Mouse (Mus musculus) intestine, postnatal 0 days (tissue): ENCODE data around the gene Prok2. TPM values are rescaled to one million over a fixed set of nuclear protein-coding genes. Genes with fewer than 3 reads are reported as not detected.

Experiments
- ATAC-seq: fragments of 200-750 bp; cut with Nextera tagmentation; 2 replicates; pipeline ENCODE4 v1.8.0; 2017; ENCODE audit warnings: mild to moderate bottlenecking, moderate TSS enrichment, moderate library complexity
- H3K27ac ChIP-seq: fragments of 300-500 bp; sonication (generic); 2 replicates; pipeline ENCODE4 v1.5.1; 2014; ENCODE audit warnings: mild to moderate bottlenecking, low read depth, low read length, moderate library complexity
- H3K27me3 ChIP-seq: fragments of 300-500 bp; sonication (generic); replicated peaks from 2 replicates; pipeline ENCODE4 v1.6.1; 2014; ENCODE audit warnings: low read length, mixed read lengths; ENCODE audit not compliant: control insufficient read depth, insufficient read depth
- H3K36me3 ChIP-seq: fragments of 300-500 bp; sonication (generic); 2 replicates; pipeline ENCODE4 v1.6.1; 2014; ENCODE audit warnings: mild to moderate bottlenecking, moderate library complexity; ENCODE audit not compliant: control insufficient read depth, insufficient read depth
- H3K4me1 ChIP-seq: fragments of 300-500 bp; sonication (generic); replicated peaks from 2 replicates; pipeline ENCODE4 v1.6.1; 2014; ENCODE audit warnings: antibody characterized with exemption, low read length, mixed read lengths; ENCODE audit not compliant: control insufficient read depth, insufficient read depth
- H3K4me2 ChIP-seq: fragments of 300-500 bp; sonication (generic); replicated peaks from 2 replicates; pipeline ENCODE4 v1.6.1; 2014; ENCODE audit warnings: low read depth, mild to moderate bottlenecking, moderate library complexity
- H3K4me3 ChIP-seq: fragments of 300-500 bp; sonication (generic); 2 replicates; pipeline ENCODE4 v1.5.1; 2014; ENCODE audit warnings: low read depth, low read length
- H3K9ac ChIP-seq: fragments of 300-500 bp; sonication (generic); 2 replicates; pipeline ENCODE4 v1.6.1; 2014; ENCODE audit warnings: mild to moderate bottlenecking, low read depth, low read length
- H3K9me3 ChIP-seq: fragments of 300-500 bp; sonication (generic); 2 replicates; pipeline ENCODE4 v1.6.1; 2016; ENCODE audit warnings: mixed run types; ENCODE audit not compliant: control insufficient read depth
- CTCF ChIP-seq: sonication (generic); IDR thresholded peaks from 2 replicates; pipeline ENCODE4 v1.5.1; 2016; ENCODE audit warnings: low read depth, mild to moderate bottlenecking, control low read depth, antibody characterized with exemption, moderate library complexity
- WGBS: fragments of 180-500 bp; shearing (Covaris S2); extraction: QIAGEN DNeasy Blood & Tissue Kit; methylation state at CpG from one replicate; pipeline ENCODE4 v1.1.7; 2014; 5-methylcytosine and 5-hydroxymethylcytosine counted together
- polyA plus RNA-seq: library from polyadenylated mRNA; unstranded; fragments of >200 nt; fragmentation: Nextera tagmentation; extraction: Ambion mirVana; gene quantifications from 2 replicates; pipeline ENCODE4 v1.2.1, GENCODE M21; 2015

The Prok2 gene
- polyA plus RNA-seq, 1 experiment from 2014 or later = not detected

GRCm38 (mm10) chr6:99751308-99751707, 25.1 kb upstream of the Prok2 start:
- Histone ChIP-seq H3K27me3 (no peaks in the 10 kb centered on the region), H3K36me3 (no peaks in the 10 kb centered on the region), H3K4me1 (no peaks in the 10 kb centered on the region), H3K9me3 (no peaks in the 10 kb centered on the region), H3K9ac (no peak overlapping the region), H3K27ac (no peak overlapping the region), H3K4me2 (no peak overlapping the region), H3K4me3 (no peak overlapping the region)
- WGBS = 70% methylated on average over 6 of the region's 6 CpGs
- ATAC-seq = no peak
- no peak for TF ChIP-seq CTCF

DNA sequence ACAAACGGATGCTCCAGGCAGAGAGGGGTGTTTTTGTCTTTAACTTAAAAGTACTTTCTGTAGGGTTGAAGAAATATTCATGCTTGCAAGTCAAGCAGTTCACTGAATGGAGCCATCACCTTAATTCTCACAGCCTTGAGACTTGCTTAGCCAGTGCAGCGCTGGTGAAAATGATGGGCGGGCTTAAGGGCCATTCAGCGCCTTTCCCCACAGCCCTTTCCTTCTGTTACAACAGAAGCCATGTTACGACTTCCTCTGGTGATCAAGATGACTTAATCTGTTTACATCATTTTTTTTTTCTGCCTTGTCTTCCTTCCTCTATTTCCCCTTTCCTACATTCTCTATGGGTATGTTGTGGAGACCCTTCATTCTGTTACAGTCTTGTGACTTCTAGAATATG, 20.1 kb upstream of the Prok2 start:
- H3K4me2 ChIP-seq = no peak overlapping the region
- no peaks in the 10 kb centered on the region for H3K9me3 ChIP-seq
- H3K27ac ChIP-seq = no peak overlapping the region
- H3K9ac ChIP-seq = no peak overlapping the region
- TF ChIP-seq CTCF = no peak
- no peak for ATAC-seq
- H3K4me1 ChIP-seq = no peaks in the 10 kb centered on the region
- no peaks in the 10 kb centered on the region for H3K36me3 ChIP-seq
- H3K4me3 ChIP-seq = no peak overlapping the region
- 74% methylated on average over 5 of the region's 5 CpGs for WGBS
- H3K27me3 ChIP-seq = no peaks in the 10 kb centered on the region

GRCm38 (mm10) chr6:99742866-99743265, 16.7 kb upstream of the Prok2 start:
- Histone ChIP-seq H3K36me3 (no peaks in the 10 kb centered on the region), H3K4me2 (no peak overlapping the region), H3K4me1 (no peaks in the 10 kb centered on the region), H3K9me3 (no peaks in the 10 kb centered on the region), H3K4me3 (no peak overlapping the region), H3K27me3 (no peaks in the 10 kb centered on the region), H3K9ac (no peak overlapping the region), H3K27ac (no peak overlapping the region)
- TF ChIP-seq CTCF = no peak
- ATAC-seq = no peak
- 72% methylated on average over 3 of the region's 3 CpGs for WGBS

DNA sequence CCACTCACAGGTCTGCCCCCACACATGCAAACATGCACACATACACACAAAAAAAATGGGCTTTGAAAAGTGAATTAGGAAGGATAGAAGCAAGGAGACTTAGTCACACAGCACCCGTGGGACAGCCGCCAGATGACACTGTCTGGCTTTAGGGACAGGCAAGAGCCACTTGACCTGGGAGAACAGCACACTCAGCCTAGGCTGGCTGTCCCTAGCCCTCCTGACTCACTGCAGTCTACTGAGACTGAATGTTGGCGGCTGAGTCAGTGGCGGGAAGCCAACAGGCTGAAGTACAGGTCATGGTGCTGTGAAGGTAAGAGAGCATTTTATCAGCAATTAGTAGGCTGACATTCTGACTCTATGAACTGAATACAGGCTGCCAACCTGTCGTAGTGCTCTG, 8.5 kb upstream of the Prok2 start:
- H3K36me3 ChIP-seq = no peaks in the 10 kb centered on the region
- no peak overlapping the region for H3K4me2 ChIP-seq
- WGBS = 81% methylated on average over 5 of the region's 5 CpGs
- H3K9me3 ChIP-seq = no peaks in the 10 kb centered on the region
- no peak overlapping the region for H3K27ac ChIP-seq
- no peak overlapping the region for H3K9ac ChIP-seq
- no peak overlapping the region for H3K4me3 ChIP-seq
- no peak for ATAC-seq
- no peak for TF ChIP-seq CTCF
- no peaks in the 10 kb centered on the region; the same call in 1 of the 2 replicates for H3K27me3 ChIP-seq
- H3K4me1 ChIP-seq = no peaks in the 10 kb centered on the region

DNA sequence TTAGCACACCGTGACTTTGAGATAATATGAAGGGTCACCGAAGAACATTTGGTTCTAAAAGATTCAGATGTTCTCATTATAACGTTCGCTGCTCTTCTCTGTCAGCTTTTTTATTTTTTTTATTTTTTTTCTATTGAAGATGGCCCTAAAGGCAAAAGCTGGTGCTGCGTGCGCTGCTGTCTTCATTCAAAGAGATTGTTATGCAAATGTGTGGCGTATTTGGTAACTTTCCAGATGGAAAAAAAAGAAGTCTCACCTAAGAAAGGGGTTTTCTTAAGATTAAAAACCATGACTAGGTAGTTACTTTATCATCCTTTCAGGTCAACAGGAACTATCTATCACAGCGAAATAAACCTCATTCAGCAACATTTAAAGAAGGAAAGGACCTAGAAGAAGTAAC, 6.5 kb upstream of the Prok2 start:
- Histone ChIP-seq H3K4me2 (no peak overlapping the region), H3K9ac (no peak overlapping the region), H3K9me3 (no peaks in the 10 kb centered on the region), H3K4me1 (no peaks in the 10 kb centered on the region), H3K36me3 (no peaks in the 10 kb centered on the region), H3K27ac (no peak overlapping the region), H3K27me3 (no peaks in the 10 kb centered on the region; the same call in 1 of the 2 replicates), H3K4me3 (no peak overlapping the region)
- TF ChIP-seq CTCF = no peak
- ATAC-seq = no peak
- WGBS = 89% methylated on average over 8 of the region's 8 CpGs

- Histone ChIP-seq H3K9ac (no peak overlapping the region), H3K4me1 (no peaks in the 10 kb centered on the region), H3K27ac (no peak overlapping the region), H3K27me3 (peaks cover 5% of the 10 kb centered on the region), H3K4me2 (no peak overlapping the region), H3K36me3 (no peaks in the 10 kb centered on the region), H3K4me3 (no peak overlapping the region), H3K9me3 (no peaks in the 10 kb centered on the region)
- 87% methylated on average over 4 of the region's 4 CpGs for WGBS
- no peak for TF ChIP-seq CTCF
- ATAC-seq = no peak
These were observed 5.7 kb upstream of the Prok2 start for GRCm38 (mm10) chr6:99731926-99732325.

DNA sequence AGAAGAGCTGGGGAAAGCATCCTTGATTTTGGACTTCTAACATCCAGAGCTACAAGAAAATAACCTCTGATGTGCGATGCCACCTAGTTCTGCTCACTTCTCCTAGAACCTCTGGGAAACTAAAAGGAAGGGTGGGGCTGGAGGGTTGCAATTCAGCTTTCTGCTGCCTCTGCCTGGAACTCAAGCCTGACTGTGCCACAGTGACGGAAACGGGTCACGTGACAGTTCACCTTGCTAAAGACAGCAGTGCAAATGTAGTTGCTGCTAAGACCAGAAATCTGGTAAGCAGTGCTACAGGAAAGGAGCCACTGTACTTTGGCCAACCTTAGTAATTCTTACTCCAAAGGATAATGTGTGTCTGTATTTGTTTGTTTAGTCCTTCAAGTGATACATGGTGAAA, 3.7 kb upstream of the Prok2 start:
- ATAC-seq = no peak
- Histone ChIP-seq H3K4me1 (no peaks in the 10 kb centered on the region), H3K27me3 (peaks cover 23% of the 10 kb centered on the region), H3K9ac (no peak overlapping the region), H3K36me3 (no peaks in the 10 kb centered on the region), H3K4me3 (no peak overlapping the region), H3K4me2 (no peak overlapping the region), H3K9me3 (no peaks in the 10 kb centered on the region), H3K27ac (no peak overlapping the region)
- WGBS = 83% methylated on average over 4 of the region's 4 CpGs
- no peak for TF ChIP-seq CTCF
